Mouse (Mus musculus): Measurements from ENCODE around the gene Rabgef1. TPM values are rescaled to one million over a fixed set of nuclear protein-coding genes. Genes with fewer than 3 reads are reported as not detected.

Rabgef1 gene
- polyA plus RNA-seq, 1 experiment from 2014 or later: 25.1 TPM

- WGBS: 87% methylated on average over 6 of the region's 6 CpGs
- Histone ChIP-seq H3K4me2 (ENCODE audit: low read depth, low read length) (no peak overlapping the region), H3K9ac (replicated peaks; ENCODE audit: low read length) (no peak overlapping the region), H3K4me3 (ENCODE audit: low read depth, low read length) (no peak overlapping the region), H3K4me1 (ENCODE audit: control insufficient read depth, insufficient read depth, low read length) (no peaks in the 10 kb centered on the region), H3K36me3 (replicated peaks; ENCODE audit: control insufficient read depth, insufficient read depth, low read depth, low read length) (peaks cover 3% of the 10 kb centered on the region), H3K9me3 (replicated peaks; ENCODE audit: control insufficient read depth, low read length) (no peaks in the 10 kb centered on the region), H3K27me3 (ENCODE audit: control insufficient read depth, insufficient read depth, low read length) (no peaks in the 10 kb centered on the region), H3K27ac (replicated peaks; ENCODE audit: low read depth, low read length) (no peak overlapping the region)
- DNase-seq (ENCODE audit: low spot score) (no peak), ATAC-seq (replicated peaks; ENCODE audit: insufficient number of reproducible peaks, low FRiP score, low TSS enrichment, low read depth) (no peak)
Measured at GRCm38 (mm10) chr5:130204560-130204959, 33.0 kb downstream of the Rabgef1 start.

- Histone ChIP-seq H3K36me3 (replicated peaks; ENCODE audit: control insufficient read depth, insufficient read depth, low read depth, low read length) (peaks cover 9% of the 10 kb centered on the region), H3K4me3 (ENCODE audit: low read depth, low read length) (no peak overlapping the region), H3K4me1 (ENCODE audit: control insufficient read depth, insufficient read depth, low read length) (no peaks in the 10 kb centered on the region), H3K9me3 (replicated peaks; ENCODE audit: control insufficient read depth, low read length) (no peaks in the 10 kb centered on the region), H3K4me2 (ENCODE audit: low read depth, low read length) (no peak overlapping the region), H3K9ac (replicated peaks; ENCODE audit: low read length) (no peak overlapping the region), H3K27ac (replicated peaks; ENCODE audit: low read depth, low read length) (no peak overlapping the region), H3K27me3 (ENCODE audit: control insufficient read depth, insufficient read depth, low read length) (no peaks in the 10 kb centered on the region)
- DNase-seq (ENCODE audit: low spot score): no peak
- 90% methylated on average over 3 of the region's 3 CpGs for WGBS
- no peak for ATAC-seq (replicated peaks; ENCODE audit: insufficient number of reproducible peaks, low FRiP score, low TSS enrichment, low read depth)
Measured at GRCm38 (mm10) chr5:130205441-130206023, 33.9 kb downstream of the Rabgef1 start.

GRCm38 (mm10) chr5:130207299-130207698, 35.7 kb downstream of the Rabgef1 start:
- no peak overlapping the region for H3K27ac ChIP-seq (replicated peaks; ENCODE audit: low read depth, low read length)
- H3K9ac ChIP-seq (replicated peaks; ENCODE audit: low read length): no peak overlapping the region
- H3K4me3 ChIP-seq (ENCODE audit: low read depth, low read length): no peak overlapping the region
- peaks cover 9% of the 10 kb centered on the region for H3K36me3 ChIP-seq (replicated peaks; ENCODE audit: control insufficient read depth, insufficient read depth, low read depth, low read length)
- no peaks in the 10 kb centered on the region for H3K27me3 ChIP-seq (ENCODE audit: control insufficient read depth, insufficient read depth, low read length)
- ATAC-seq (replicated peaks; ENCODE audit: insufficient number of reproducible peaks, low FRiP score, low TSS enrichment, low read depth) (no peak), DNase-seq (ENCODE audit: low spot score) (no peak)
- H3K9me3 ChIP-seq (replicated peaks; ENCODE audit: control insufficient read depth, low read length): no peaks in the 10 kb centered on the region
- H3K4me2 ChIP-seq (ENCODE audit: low read depth, low read length): no peak overlapping the region
- H3K4me1 ChIP-seq (ENCODE audit: control insufficient read depth, insufficient read depth, low read length): no peaks in the 10 kb centered on the region
- WGBS: 94% methylated on average over 4 of the region's 4 CpGs

- ATAC-seq (replicated peaks; ENCODE audit: insufficient number of reproducible peaks, low FRiP score, low TSS enrichment, low read depth): no peak
- WGBS: 87% methylated on average over 11 of the region's 11 CpGs
- H3K36me3 ChIP-seq (replicated peaks; ENCODE audit: control insufficient read depth, insufficient read depth, low read depth, low read length): peaks cover 9% of the 10 kb centered on the region
Measured at GRCm38 (mm10) chr5:130212956-130213355, 41.4 kb downstream of the Rabgef1 start.

GRCm38 (mm10) chr5:130216781-130217180, 45.2 kb downstream of the Rabgef1 start, which contains the start of gene Tmem248:
Tmem248 (plus strand) TSS chr5:130217081.
- no peak for ATAC-seq (replicated peaks; ENCODE audit: insufficient number of reproducible peaks, low FRiP score, low TSS enrichment, low read depth)
- WGBS: 82% methylated on average over 7 of the region's 7 CpGs
- H3K4me2 ChIP-seq (ENCODE audit: low read depth, low read length): no peak within 1 kb of the TSS
- H3K4me3 ChIP-seq (ENCODE audit: low read depth, low read length): no peak within 1 kb of the TSS
- no peaks in the 10 kb centered on the region for H3K9me3 ChIP-seq (replicated peaks; ENCODE audit: control insufficient read depth, low read length)
- H3K27me3 ChIP-seq (ENCODE audit: control insufficient read depth, insufficient read depth, low read length): no peaks in the 10 kb centered on the region
- H3K27ac ChIP-seq (replicated peaks; ENCODE audit: low read depth, low read length): no peak within 1 kb of the TSS
- no peak for DNase-seq (ENCODE audit: low spot score)
- no peaks in the 10 kb centered on the region; the same call in 1 of the 2 replicates for H3K36me3 ChIP-seq (replicated peaks; ENCODE audit: control insufficient read depth, insufficient read depth, low read depth, low read length)
- H3K4me1 ChIP-seq (ENCODE audit: control insufficient read depth, insufficient read depth, low read length): no peaks in the 10 kb centered on the region
- no peak within 1 kb of the TSS for H3K9ac ChIP-seq (replicated peaks; ENCODE audit: low read length)

More at GRCm38 (mm10) chr5:130212956-130213355, 41.4 kb downstream of the Rabgef1 start:
- H3K27me3 ChIP-seq (ENCODE audit: control insufficient read depth, insufficient read depth, low read length): no peaks in the 10 kb centered on the region
- H3K27ac ChIP-seq (replicated peaks; ENCODE audit: low read depth, low read length): no peak overlapping the region
- H3K9ac ChIP-seq (replicated peaks; ENCODE audit: low read length): no peak overlapping the region
- no peaks in the 10 kb centered on the region for H3K4me1 ChIP-seq (ENCODE audit: control insufficient read depth, insufficient read depth, low read length)
- no peak overlapping the region for H3K4me3 ChIP-seq (ENCODE audit: low read depth, low read length)
- H3K9me3 ChIP-seq (replicated peaks; ENCODE audit: control insufficient read depth, low read length): no peaks in the 10 kb centered on the region
- no peak for DNase-seq (ENCODE audit: low spot score)
- no peak overlapping the region for H3K4me2 ChIP-seq (ENCODE audit: low read depth, low read length)

- no peak overlapping the region for H3K27ac ChIP-seq (replicated peaks; ENCODE audit: low read depth, low read length)
- ATAC-seq (replicated peaks; ENCODE audit: insufficient number of reproducible peaks, low FRiP score, low TSS enrichment, low read depth): no peak
- WGBS: 87% methylated on average over 4 of the region's 4 CpGs
- H3K4me1 ChIP-seq (ENCODE audit: control insufficient read depth, insufficient read depth, low read length): no peaks in the 10 kb centered on the region
- DNase-seq (ENCODE audit: low spot score): no peak
- H3K4me2 ChIP-seq (ENCODE audit: low read depth, low read length): no peak overlapping the region
- no peaks in the 10 kb centered on the region for H3K36me3 ChIP-seq (replicated peaks; ENCODE audit: control insufficient read depth, insufficient read depth, low read depth, low read length)
- no peak overlapping the region for H3K9ac ChIP-seq (replicated peaks; ENCODE audit: low read length)
- H3K9me3 ChIP-seq (replicated peaks; ENCODE audit: control insufficient read depth, low read length): no peaks in the 10 kb centered on the region
- H3K27me3 ChIP-seq (ENCODE audit: control insufficient read depth, insufficient read depth, low read length): no peaks in the 10 kb centered on the region
- H3K4me3 ChIP-seq (ENCODE audit: low read depth, low read length): no peak overlapping the region
Measured at GRCm38 (mm10) chr5:130217406-130217805, 45.8 kb downstream of the Rabgef1 start.

GRCm38 (mm10) chr5:130218336-130218735, 46.7 kb downstream of the Rabgef1 start:
- H3K36me3 ChIP-seq (replicated peaks; ENCODE audit: control insufficient read depth, insufficient read depth, low read depth, low read length): no peaks in the 10 kb centered on the region
- H3K4me2 ChIP-seq (ENCODE audit: low read depth, low read length): no peak overlapping the region
- ATAC-seq (replicated peaks; ENCODE audit: insufficient number of reproducible peaks, low FRiP score, low TSS enrichment, low read depth) (no peak), DNase-seq (ENCODE audit: low spot score) (no peak)
- no peaks in the 10 kb centered on the region for H3K9me3 ChIP-seq (replicated peaks; ENCODE audit: control insufficient read depth, low read length)
- no peak overlapping the region for H3K9ac ChIP-seq (replicated peaks; ENCODE audit: low read length)
- no peak overlapping the region for H3K27ac ChIP-seq (replicated peaks; ENCODE audit: low read depth, low read length)
- WGBS: 85% methylated on average over 5 of the region's 5 CpGs
- no peaks in the 10 kb centered on the region for H3K4me1 ChIP-seq (ENCODE audit: control insufficient read depth, insufficient read depth, low read length)
- no peaks in the 10 kb centered on the region for H3K27me3 ChIP-seq (ENCODE audit: control insufficient read depth, insufficient read depth, low read length)
- H3K4me3 ChIP-seq (ENCODE audit: low read depth, low read length): no peak overlapping the region

- WGBS: 50% methylated on average over 2 of the region's 2 CpGs
- Histone ChIP-seq H3K9me3 (replicated peaks; ENCODE audit: control insufficient read depth, low read length) (no peaks in the 10 kb centered on the region), H3K27me3 (ENCODE audit: control insufficient read depth, insufficient read depth, low read length) (no peaks in the 10 kb centered on the region), H3K27ac (replicated peaks; ENCODE audit: low read depth, low read length) (no peak overlapping the region), H3K4me1 (ENCODE audit: control insufficient read depth, insufficient read depth, low read length) (no peaks in the 10 kb centered on the region), H3K4me3 (ENCODE audit: low read depth, low read length) (peak overlapping the region; percentile 98), H3K9ac (replicated peaks; ENCODE audit: low read length) (peak overlapping the region; percentile 97; the same call in 1 of the 2 replicates), H3K36me3 (replicated peaks; ENCODE audit: control insufficient read depth, insufficient read depth, low read depth, low read length) (no peaks in the 10 kb centered on the region), H3K4me2 (ENCODE audit: low read depth, low read length) (peak overlapping the region; percentile 51)
- DNase-seq (ENCODE audit: low spot score) (no peak), ATAC-seq (replicated peaks; ENCODE audit: insufficient number of reproducible peaks, low FRiP score, low TSS enrichment, low read depth) (no peak)
Measured at GRCm38 (mm10) chr5:130221316-130221715, 49.7 kb downstream of the Rabgef1 start.

Data from embryonic facial prominence, embryonic 11.5 days (tissue).